Mouse (Mus musculus) MEL (cell line): ENCODE data around the gene Enpp6.

Experiments
- CHD1 ChIP-seq: IDR thresholded peaks from 2 replicates; pipeline ENCODE4 v1.6.1; 2012; ENCODE audit warnings: low read depth, mild to moderate bottlenecking, inconsistent platforms, low read length, improper control_type of control experiment
- CTCF ChIP-seq, 3 experiments: IDR thresholded peaks in 2 of 3; conservative IDR thresholded peaks in 1 of 3; 2 replicates each; pipeline ENCODE4 v1.5.1; 2011 to 2012; ENCODE audit warnings: low read length in 3 of 3, low read depth in 2 of 3, mild to moderate bottlenecking in 2 of 3, improper control_type of control experiment in 1 of 3, inconsistent platforms in 1 of 3, mixed read lengths in 1 of 3, moderate library complexity in 1 of 3; ENCODE audit not compliant: control insufficient read depth in 1 of 3, insufficient read depth in 1 of 3, poor library complexity in 1 of 3, severe bottlenecking in 1 of 3
- E2F4 ChIP-seq: IDR thresholded peaks from 2 replicates; pipeline ENCODE4 v1.6.1; 2011; ENCODE audit warnings: low read depth, low read length, improper control_type of control experiment, borderline replicate concordance
- EP300 ChIP-seq, 2 experiments: IDR thresholded peaks; 2 replicates each; pipeline ENCODE4 v1.6.1; 2011; ENCODE audit warnings: improper control_type of control experiment in 2 of 2, low read length in 2 of 2, low read depth in 1 of 2, mild to moderate bottlenecking in 1 of 2
- ETS1 ChIP-seq: IDR thresholded peaks from 2 replicates; pipeline ENCODE4 v1.6.1; 2012; ENCODE audit warnings: low read depth, mild to moderate bottlenecking, inconsistent platforms, low read length, improper control_type of control experiment, moderate library complexity
- GATA1 ChIP-seq: IDR thresholded peaks from 2 replicates; pipeline ENCODE4 v1.6.1; 2011; ENCODE audit warnings: low read depth, low read length, improper control_type of control experiment
- HCFC1 ChIP-seq: IDR thresholded peaks from 2 replicates; pipeline ENCODE4 v1.6.1; 2012; ENCODE audit warnings: low read depth, mild to moderate bottlenecking, inconsistent platforms, low read length, improper control_type of control experiment, moderate library complexity
- NRF1 ChIP-seq: IDR thresholded peaks from 2 replicates; pipeline ENCODE4 v1.6.1; 2014; ENCODE audit warnings: low read depth, mild to moderate bottlenecking, inconsistent platforms, low read length, improper control_type of control experiment, moderate library complexity; ENCODE audit not compliant: poor library complexity, insufficient read depth, severe bottlenecking
- POLR2A ChIP-seq, 2 experiments: IDR thresholded peaks; 2 replicates each; pipeline ENCODE4 v1.6.1; 2011 to 2012; ENCODE audit warnings: low read length in 2 of 2, mild to moderate bottlenecking in 2 of 2, control low read depth in 1 of 2, improper control_type of control experiment in 1 of 2, low read depth in 1 of 2, moderate library complexity in 1 of 2; ENCODE audit not compliant: control insufficient read depth in 1 of 2, insufficient read depth in 1 of 2, poor library complexity in 1 of 2
- USF2 ChIP-seq, 2 experiments: IDR thresholded peaks; 2 replicates each; pipeline ENCODE4 v1.6.1; 2011 to 2012; ENCODE audit warnings: improper control_type of control experiment in 2 of 2, low read length in 2 of 2, borderline replicate concordance in 1 of 2, inconsistent platforms in 1 of 2, low read depth in 1 of 2, mild to moderate bottlenecking in 1 of 2; ENCODE audit not compliant: insufficient read depth in 1 of 2

DNA sequence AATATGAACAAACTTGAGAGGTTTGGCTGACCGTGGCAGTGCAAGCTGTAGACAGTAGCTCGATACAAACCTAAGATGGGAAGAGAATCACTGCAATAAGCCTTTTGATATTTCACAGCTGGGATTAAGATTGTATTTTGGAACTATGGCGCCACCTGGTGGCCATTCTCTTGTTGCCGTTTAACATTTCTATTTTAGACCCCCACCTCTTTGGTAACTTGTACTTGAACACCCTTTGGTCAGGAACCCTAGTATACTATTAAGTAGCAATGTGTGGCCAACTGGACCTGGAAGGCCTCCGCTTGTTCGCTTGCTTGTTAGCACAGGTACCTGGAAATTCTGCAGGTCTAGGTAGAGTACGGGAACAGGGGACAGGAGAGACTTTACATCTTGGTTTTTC is 33.2 kb upstream of the Enpp6 start:
- TF ChIP-seq POLR2A (IDR thresholded peaks at IDR 0.05; ENCODE audit: control insufficient read depth in 1 of 2, insufficient read depth in 1 of 2, low read depth in 1 of 2, low read length in 2 of 2, poor library complexity in 1 of 2) (no peak), E2F4 (no peak), CTCF (IDR thresholded peaks at IDR 0.05 in 2 of 3, conservative IDR thresholded peaks at IDR 0.05 in 1 of 3; ENCODE audit: control insufficient read depth in 1 of 3, insufficient read depth in 1 of 3, low read depth in 2 of 3, low read length in 3 of 3, poor library complexity in 1 of 3, severe bottlenecking in 1 of 3) (peak; percentile 33 to 95 (median 63)), CHD1 (no peak), USF2 (IDR thresholded peaks at IDR 0.05; ENCODE audit: borderline replicate concordance in 1 of 2, insufficient read depth in 1 of 2, low read depth in 1 of 2, low read length in 2 of 2) (no peak), EP300 (IDR thresholded peaks at IDR 0.05; ENCODE audit: low read depth in 1 of 2, low read length in 2 of 2) (no peak), NRF1 (no peak), ETS1 (no peak), HCFC1 (no peak), GATA1 (no peak)
